Mouse (Mus musculus): ENCODE results near the gene Tsnaxip1.
"Not testable (repeated sequence)": the region's sequence is repeated elsewhere in the genome, so short reads cannot be mapped to it uniquely, and the experiment has no call there.

Tsnaxip1 gene

GRCm38 (mm10) chr8:105819659-105820058, 7.9 kb upstream of the Tsnaxip1 start:
- no peak for DNase-seq (ENCODE audit: low spot score in 2 of 2)

- peak; percentile 38 to 45 for DNase-seq (ENCODE audit: low spot score in 2 of 2)
Measured at GRCm38 (mm10) chr8:105820925-105821324, 6.6 kb upstream of the Tsnaxip1 start.

- no peak for DNase-seq (ENCODE audit: low spot score in 2 of 2)
Measured at GRCm38 (mm10) chr8:105825506-105825905, 2.0 kb upstream of the Tsnaxip1 start.

- no peak for DNase-seq (ENCODE audit: low spot score in 2 of 2)
Measured at GRCm38 (mm10) chr8:105826379-105826778, 1.2 kb upstream of the Tsnaxip1 start.

GRCm38 (mm10) chr8:105833740-105834139, 6.2 kb downstream of the Tsnaxip1 start:
- DNase-seq (ENCODE audit: low spot score in 2 of 2), result not testable (repeated sequence)

GRCm38 (mm10) chr8:105835318-105835717, 7.8 kb downstream of the Tsnaxip1 start:
- DNase-seq (ENCODE audit: low spot score in 2 of 2), result peak in 1 of 2 experiments; percentile 70

- no peak for DNase-seq (ENCODE audit: low spot score in 2 of 2)
Measured at GRCm38 (mm10) chr8:105836991-105837390, 9.5 kb downstream of the Tsnaxip1 start.

GRCm38 (mm10) chr8:105839209-105839608, 11.7 kb downstream of the Tsnaxip1 start:
- DNase-seq (ENCODE audit: low spot score in 2 of 2), result no peak

- DNase-seq (ENCODE audit: low spot score in 2 of 2), result no peak
Measured at GRCm38 (mm10) chr8:105846678-105847077, 19.1 kb downstream of the Tsnaxip1 start.

GRCm38 (mm10) chr8:105850014-105850413, 22.5 kb downstream of the Tsnaxip1 start:
- DNase-seq (ENCODE audit: low spot score in 2 of 2), result no peak

- DNase-seq (ENCODE audit: low spot score in 2 of 2), result no peak
Measured at GRCm38 (mm10) chr8:105850611-105851010, 23.1 kb downstream of the Tsnaxip1 start.

GRCm38 (mm10) chr8:105851651-105852143, 24.2 kb downstream of the Tsnaxip1 start:
- peak; percentile 84 to 89 for DNase-seq (ENCODE audit: low spot score in 2 of 2)

GRCm38 (mm10) chr8:105852146-105852729, 24.7 kb downstream of the Tsnaxip1 start:
- no peak for DNase-seq (ENCODE audit: low spot score in 2 of 2)

GRCm38 (mm10) chr8:105853178-105853577, 25.6 kb downstream of the Tsnaxip1 start, which contains the start of gene Cenpt:
Gene Cenpt, minus strand, starts transcription at chr8:105853278.
- DNase-seq (ENCODE audit: low spot score in 2 of 2), result no peak

- no peak for DNase-seq (ENCODE audit: low spot score in 2 of 2)
Measured at GRCm38 (mm10) chr8:105854303-105854702, 26.8 kb downstream of the Tsnaxip1 start.

GRCm38 (mm10) chr8:105854715-105855216, 27.2 kb downstream of the Tsnaxip1 start, which contains the start of gene Thap11:
Gene Thap11, plus strand, starts transcription at chr8:105855132.
- DNase-seq (ENCODE audit: low spot score in 2 of 2), result peak; percentile 88 to 94

GRCm38 (mm10) chr8:105855248-105856167, 28.0 kb downstream of the Tsnaxip1 start:
- DNase-seq (ENCODE audit: low spot score in 2 of 2), result peak; percentile 37 to 50

- DNase-seq (ENCODE audit: low spot score in 2 of 2), result no peak
Measured at GRCm38 (mm10) chr8:105856168-105856835, 28.8 kb downstream of the Tsnaxip1 start.

- no peak for DNase-seq (ENCODE audit: low spot score in 2 of 2)
Measured at GRCm38 (mm10) chr8:105858495-105858894, 31.0 kb downstream of the Tsnaxip1 start.

- DNase-seq (ENCODE audit: low spot score in 2 of 2), result no peak
Measured at GRCm38 (mm10) chr8:105859314-105859713, 31.8 kb downstream of the Tsnaxip1 start.

- DNase-seq (ENCODE audit: low spot score in 2 of 2), result peak; percentile 98 to 99
Measured at GRCm38 (mm10) chr8:105860143-105860981, 32.8 kb downstream of the Tsnaxip1 start, which contains the start of gene Nutf2. Gene Nutf2, plus strand, starts transcription at chr8:105860580.
